Mouse (Mus musculus) thymus, postnatal 0 days (tissue): ENCODE results near the gene Lypd5. TPM values are rescaled to one million over a fixed set of nuclear protein-coding genes. Genes with fewer than 3 reads are reported as not detected.

Experiments used
- DNase-seq: peaks from one replicate; pipeline ENCODE4 v3.0.0-alpha.2; 2015; ENCODE audit warnings: low spot score
- polyA plus RNA-seq: library from polyadenylated mRNA; unstranded; fragments of >200 nt; fragmentation: Nextera tagmentation; extraction: Ambion mirVana; gene quantifications from 2 replicates; pipeline ENCODE4 v1.2.1, GENCODE M21; 2015

The Lypd5 gene
- polyA plus RNA-seq, result 0.05 TPM in 1 of 2 replicates, not detected in the other

GRCm38 (mm10) chr7:24348896-24349295 lies at the start of gene Lypd5:
Lypd5 (plus strand) TSS chr7:24349196.
- DNase-seq, result no peak

GRCm38 (mm10) chr7:24299823-24300481 lies 49.0 kb upstream of the Lypd5 start:
- DNase-seq, result peak; percentile 2

DNA sequence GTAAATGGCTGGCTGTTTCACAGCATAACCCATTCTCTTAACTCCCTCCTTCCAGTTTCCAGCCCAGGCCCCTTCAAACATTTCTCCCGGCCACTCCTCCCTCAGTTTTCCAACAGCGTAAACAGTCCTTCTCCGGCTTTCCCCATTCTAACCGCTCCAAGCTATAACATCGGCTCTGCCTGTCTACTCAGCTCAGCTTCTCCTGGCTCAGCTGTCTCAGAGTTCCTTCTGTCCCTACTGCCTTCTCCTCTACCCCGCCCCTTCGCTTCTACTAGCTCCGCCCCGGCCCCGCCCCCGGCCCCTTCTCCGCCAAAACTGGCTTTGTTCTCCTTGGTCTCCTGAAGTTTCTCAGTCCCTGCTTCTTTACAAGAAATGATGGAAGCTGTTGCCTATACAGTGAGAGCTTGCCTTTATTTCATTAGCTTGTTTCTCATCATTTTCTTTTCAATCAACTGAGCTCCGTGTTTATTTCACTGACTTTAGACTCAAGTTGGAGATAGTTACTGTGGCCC lies 48.2 kb upstream of the Lypd5 start, which contains the start of gene Zfp61:
Gene Zfp61, minus strand, starts transcription at position 462 of the 512 bp plus-strand sequence.
- peak; percentile 43 for DNase-seq

- DNase-seq, result no peak
Measured at GRCm38 (mm10) chr7:24315726-24316566, 33.0 kb upstream of the Lypd5 start.

DNA sequence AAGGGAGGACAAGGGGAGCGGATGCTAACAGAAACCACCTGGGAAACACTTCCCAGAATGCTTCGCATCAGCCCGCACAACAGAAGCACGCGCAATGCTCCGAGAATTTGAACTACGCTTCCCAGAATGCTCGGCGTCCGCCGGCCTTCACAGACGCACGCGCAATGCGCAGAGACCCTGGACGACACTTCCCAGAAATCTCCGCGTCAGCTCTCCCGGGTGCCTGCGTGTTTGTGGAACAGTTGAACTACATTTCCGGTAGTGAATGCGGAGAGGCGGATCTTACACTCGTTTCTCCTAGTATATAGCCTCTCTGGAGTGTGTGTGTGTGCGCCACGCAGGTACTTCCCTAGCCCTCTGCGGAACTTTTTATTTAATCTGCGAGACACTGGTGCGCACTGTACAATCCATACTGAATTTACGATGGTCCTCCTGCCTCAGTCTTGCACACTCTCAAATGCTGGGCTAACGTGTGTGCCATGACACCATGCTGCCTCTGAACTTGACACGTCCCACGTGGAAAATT lies 32.4 kb upstream of the Lypd5 start, which contains the start of gene Zfp94:
Gene Zfp94, minus strand, starts transcription at position 100 of the 526 bp plus-strand sequence.
- peak; percentile 95 for DNase-seq

DNA sequence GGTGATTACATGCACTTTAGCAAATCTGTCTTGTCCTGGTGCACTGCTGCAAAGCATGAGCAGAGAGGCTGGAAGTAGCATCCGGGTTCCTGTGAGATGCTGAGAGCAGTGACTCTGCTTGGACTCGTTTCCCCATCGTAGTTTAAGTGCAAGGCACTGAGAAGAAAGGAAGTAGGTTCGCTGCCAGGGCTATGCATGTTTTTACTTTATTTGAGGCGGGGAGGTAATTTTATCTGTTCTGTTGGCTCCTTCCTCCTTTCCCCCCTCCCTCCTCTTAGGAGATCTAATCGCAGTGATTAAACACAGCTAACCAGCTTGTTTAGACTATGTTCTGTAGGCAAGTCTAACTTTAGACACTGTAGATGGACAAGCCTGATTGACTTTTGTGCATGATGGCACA lies 30.1 kb upstream of the Lypd5 start:
- no peak for DNase-seq

GRCm38 (mm10) chr7:24322593-24322992 lies 26.4 kb upstream of the Lypd5 start:
- no peak for DNase-seq

DNA sequence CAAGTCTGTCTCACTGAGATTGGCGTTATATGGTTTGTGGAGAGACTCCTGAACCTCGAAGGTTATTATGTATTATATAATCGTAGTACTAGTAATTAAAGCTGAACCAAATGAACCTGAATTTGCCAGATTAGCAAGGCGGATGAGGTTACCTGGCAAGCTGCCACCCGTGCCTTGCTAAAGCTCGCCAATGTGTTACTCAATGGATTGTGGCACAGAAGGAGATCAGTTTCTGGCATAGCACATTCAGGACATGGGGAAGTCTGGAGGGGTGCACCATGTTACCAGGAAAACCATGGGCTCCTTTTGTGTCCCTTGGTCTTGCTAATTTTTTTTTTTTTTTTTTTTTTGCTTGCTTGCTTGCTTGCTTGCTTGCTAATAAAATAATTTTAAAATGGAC lies 23.8 kb upstream of the Lypd5 start:
- DNase-seq, result no peak

- no peak for DNase-seq
Measured at GRCm38 (mm10) chr7:24325675-24326128, 23.3 kb upstream of the Lypd5 start.

DNA sequence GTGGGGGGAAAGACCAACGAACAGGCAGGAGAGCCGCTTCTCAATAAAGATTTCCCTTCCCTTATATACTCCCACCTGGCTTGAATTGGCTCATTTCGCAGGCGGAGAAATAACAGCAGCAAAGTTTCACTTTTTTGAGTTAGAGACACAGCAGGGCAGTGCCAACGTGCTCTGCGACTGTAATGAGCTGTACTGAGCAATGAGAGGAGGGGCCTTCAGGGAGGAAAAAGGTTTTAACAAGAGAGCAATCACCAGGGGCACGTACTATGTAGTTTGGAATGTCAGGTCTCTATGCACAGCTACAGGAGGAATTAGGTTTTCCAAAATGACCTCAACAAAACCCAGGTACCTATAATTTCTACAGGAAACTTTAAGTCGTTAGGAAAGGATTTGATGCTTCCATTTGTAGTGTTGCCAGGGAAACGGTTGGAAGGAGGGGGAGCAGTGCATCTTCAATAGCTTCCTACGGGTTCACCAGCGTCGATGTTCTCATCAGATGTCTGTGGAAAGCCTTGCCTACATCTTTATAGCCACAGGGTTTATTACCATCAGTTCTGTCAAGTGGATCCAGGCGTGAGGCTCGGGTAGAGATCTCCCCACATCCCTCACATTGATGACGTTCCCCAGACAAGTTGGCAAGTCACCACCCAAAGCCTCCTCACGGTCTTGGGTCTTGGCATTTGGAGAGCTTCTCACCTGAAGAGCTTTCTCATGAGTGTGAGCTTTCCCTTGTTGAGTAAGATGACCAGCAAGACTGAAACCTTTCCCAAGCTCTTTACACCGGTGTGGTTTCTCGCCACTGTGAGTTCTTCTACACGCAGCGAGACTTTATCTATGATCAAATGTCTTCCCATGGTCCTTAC lies 22.5 kb upstream of the Lypd5 start:
- no peak for DNase-seq

DNA sequence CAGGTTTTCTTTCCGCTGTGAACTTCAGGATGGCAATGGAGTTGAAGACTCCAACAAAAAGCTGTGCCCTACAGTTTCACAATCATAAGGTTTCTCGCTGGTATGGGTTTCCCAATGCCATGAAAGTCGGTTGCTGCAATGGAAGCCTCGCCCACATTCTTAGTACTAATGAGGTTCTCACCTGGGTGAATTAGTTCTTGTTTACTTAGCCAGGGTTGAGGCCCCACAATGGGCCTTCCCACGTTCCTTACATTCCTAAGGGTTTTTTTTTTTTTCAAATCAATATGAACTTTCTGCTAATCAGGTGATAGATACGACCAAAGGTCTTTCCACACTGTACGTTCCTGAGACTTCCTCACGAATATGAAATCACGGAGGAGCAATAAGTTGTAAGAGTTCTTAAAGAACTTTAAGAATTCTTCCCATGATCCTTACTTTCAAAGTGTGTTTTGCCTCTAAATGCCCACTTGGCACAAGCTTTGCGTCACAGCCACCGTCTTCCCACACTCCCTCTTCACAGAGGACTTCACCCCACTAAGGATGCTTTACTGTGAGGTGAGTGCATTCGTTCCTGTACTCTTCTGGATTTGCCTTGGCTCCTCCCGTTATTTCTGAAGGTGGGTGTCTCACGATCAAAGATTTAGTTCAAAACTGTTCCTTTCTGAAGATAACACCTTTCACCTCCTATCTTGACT lies 21.6 kb upstream of the Lypd5 start:
- DNase-seq, result no peak

- DNase-seq, result no peak
Measured at GRCm38 (mm10) chr7:24333304-24333986, 15.6 kb upstream of the Lypd5 start, which contains the start of gene Tescl. Tescl (minus strand) TSS chr7:24333936.

GRCm38 (mm10) chr7:24335699-24336309 lies 13.2 kb upstream of the Lypd5 start:
- DNase-seq, result peak; percentile 77

- DNase-seq, result no peak
Measured at GRCm38 (mm10) chr7:24338241-24338640, 10.8 kb upstream of the Lypd5 start.

DNA sequence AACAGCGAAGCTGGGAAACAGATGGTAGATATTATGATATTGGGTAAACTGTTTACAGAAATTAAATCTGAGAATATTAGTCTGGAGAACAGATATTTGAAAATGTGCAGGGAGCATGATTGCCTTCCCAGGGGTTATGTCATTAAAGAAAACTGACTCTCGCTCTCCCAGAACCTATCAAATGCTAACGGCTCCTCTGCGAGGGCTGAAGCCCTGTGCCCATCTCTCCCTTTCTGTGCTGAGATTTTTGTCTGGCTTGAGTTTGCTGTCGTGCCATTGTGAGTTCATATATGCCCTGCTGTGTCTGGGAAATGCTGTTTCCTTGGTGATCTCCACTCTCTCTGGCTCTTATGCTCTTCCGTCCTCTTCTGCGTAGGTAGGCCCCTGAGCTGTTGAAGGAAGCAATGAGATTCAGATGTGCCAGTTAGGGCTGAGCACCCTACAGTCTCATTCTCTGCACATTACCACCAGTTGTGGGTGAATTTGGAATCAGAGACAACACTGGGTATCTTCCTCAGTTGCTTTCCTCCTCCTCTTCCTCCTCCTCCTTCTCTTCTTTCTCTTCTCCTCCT lies 5.2 kb upstream of the Lypd5 start:
- no peak for DNase-seq

DNA sequence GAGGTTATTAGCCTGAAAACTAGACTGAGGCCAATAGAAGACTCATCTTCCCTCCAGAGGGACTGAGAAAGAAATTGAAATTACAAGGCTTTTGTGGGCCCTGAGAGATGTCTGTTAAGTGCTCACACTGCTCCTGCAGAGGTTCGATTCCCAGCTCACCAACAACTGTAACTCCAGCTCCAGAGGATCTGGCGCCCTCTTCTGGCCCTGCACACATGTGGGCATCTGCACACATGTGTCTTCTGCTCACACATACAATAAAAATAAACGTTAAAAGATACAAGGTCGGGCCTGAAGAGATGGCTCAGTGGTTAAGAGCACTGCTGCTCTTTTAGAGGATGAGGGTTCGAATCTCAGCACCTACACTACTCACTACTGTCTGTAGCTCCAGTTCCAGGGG lies 2.6 kb upstream of the Lypd5 start:
- no peak for DNase-seq

DNA sequence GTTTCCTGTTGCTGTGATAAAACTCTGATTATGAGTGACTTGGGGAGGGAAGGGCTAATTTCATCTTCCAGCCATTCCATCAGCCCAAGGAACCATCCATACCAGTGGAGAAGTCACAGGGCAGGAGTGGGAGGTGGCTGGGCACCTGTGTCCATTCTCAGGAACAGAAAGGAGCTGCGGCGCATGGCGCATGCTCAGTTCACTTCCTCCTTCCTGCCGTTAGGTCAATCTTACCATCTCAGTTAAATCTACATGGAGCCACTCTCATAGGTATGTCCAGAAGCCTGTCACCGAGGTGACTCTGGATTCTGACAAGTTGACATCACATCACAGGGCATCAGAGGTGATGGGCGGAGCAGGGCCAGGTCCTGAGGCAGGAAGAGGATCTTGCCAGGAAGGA lies 6.7 kb downstream of the Lypd5 start:
- DNase-seq, result no peak

GRCm38 (mm10) chr7:24356081-24356480 lies 7.1 kb downstream of the Lypd5 start:
- DNase-seq, result no peak

- DNase-seq, result peak; percentile 31
Measured at GRCm38 (mm10) chr7:24357899-24358298, 8.9 kb downstream of the Lypd5 start.
